Mouse (Mus musculus) lung, embryonic 16.5 days (tissue): Measurements from ENCODE around the gene Synm. TPM values are rescaled to one million over a fixed set of nuclear protein-coding genes. Genes with fewer than 3 reads are reported as not detected.

Source experiments
- ATAC-seq: fragments of 200-750 bp; cut with Nextera tagmentation; 2 replicates; pipeline ENCODE4 v1.8.0; 2017; ENCODE audit warnings: low read depth, mild to moderate bottlenecking, moderate library complexity
- H3K27ac ChIP-seq: fragments of 300-500 bp; sonication (generic); 2 replicates; pipeline ENCODE4 v1.5.1; 2014; ENCODE audit warnings: mild to moderate bottlenecking, control low read depth, low read length
- H3K27me3 ChIP-seq: fragments of 300-500 bp; sonication (generic); 2 replicates; pipeline ENCODE4 v1.6.1; 2014; ENCODE audit warnings: low read depth, low read length, mixed read lengths; ENCODE audit not compliant: control insufficient read depth, insufficient read depth
- H3K36me3 ChIP-seq: fragments of 300-500 bp; sonication (generic); 2 replicates; pipeline ENCODE4 v1.6.1; 2014; ENCODE audit warnings: low read length; ENCODE audit not compliant: control insufficient read depth, insufficient read depth
- H3K4me1 ChIP-seq: fragments of 300-500 bp; sonication (generic); replicated peaks from 2 replicates; pipeline ENCODE4 v1.6.1; 2014; ENCODE audit warnings: low read length, mixed read lengths; ENCODE audit not compliant: control insufficient read depth, insufficient read depth
- H3K4me2 ChIP-seq: fragments of 300-500 bp; sonication (generic); 2 replicates; pipeline ENCODE4 v1.6.1; 2014; ENCODE audit warnings: low read depth, low read length, control low read depth
- H3K4me3 ChIP-seq: fragments of 300-500 bp; sonication (generic); 2 replicates; pipeline ENCODE4 v1.5.1; 2014; ENCODE audit warnings: mild to moderate bottlenecking, low read length, control low read depth
- H3K9ac ChIP-seq: fragments of 300-500 bp; sonication (generic); 2 replicates; pipeline ENCODE4 v1.6.1; 2014; ENCODE audit warnings: low read length, control low read depth
- H3K9me3 ChIP-seq: fragments of 300-500 bp; sonication (generic); 2 replicates; pipeline ENCODE4 v1.6.1; 2016; ENCODE audit warnings: low read length; ENCODE audit not compliant: control insufficient read depth
- WGBS: fragments of 180-500 bp; shearing (Covaris S2); extraction: QIAGEN DNeasy Blood & Tissue Kit; methylation state at CpG from one replicate; pipeline ENCODE4 v1.1.7; 2014; 5-methylcytosine and 5-hydroxymethylcytosine counted together
- polyA plus RNA-seq: library from polyadenylated mRNA; unstranded; fragments of >200 nt; fragmentation: Nextera tagmentation; extraction: Ambion mirVana; gene quantifications from 2 replicates; pipeline ENCODE4 v1.2.1, GENCODE M21; 2015

Synm gene
- polyA plus RNA-seq, 1 experiment from 2014 or later: 12.9 TPM

DNA sequence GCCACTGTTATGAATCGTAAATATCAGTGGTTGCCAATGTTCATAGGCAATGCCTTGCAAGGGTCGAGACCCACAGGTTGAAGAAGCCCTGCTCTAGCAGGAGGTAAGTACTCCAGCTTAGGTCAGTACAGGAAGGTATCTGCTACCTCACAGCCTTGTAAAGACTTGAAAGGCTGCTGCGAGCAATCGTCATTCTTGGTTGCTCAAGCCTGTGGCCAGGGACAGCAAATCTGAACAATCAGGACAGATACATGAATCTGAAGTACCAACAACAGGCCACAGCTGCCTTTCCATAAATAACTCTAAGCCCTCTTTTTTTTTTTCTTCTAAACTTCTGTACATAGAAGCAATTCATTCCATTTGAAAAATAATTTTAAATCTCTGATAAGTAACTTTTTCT is 27.3 kb downstream of the Synm start:
- Histone ChIP-seq H3K4me3 (no peak overlapping the region), H3K9me3 (no peaks in the 10 kb centered on the region), H3K36me3 (peaks cover 5% of the 10 kb centered on the region; the same call in 1 of the 2 replicates), H3K4me1 (peaks cover 6% of the 10 kb centered on the region; the same call in 1 of the 2 replicates), H3K27me3 (no peaks in the 10 kb centered on the region), H3K9ac (no peak overlapping the region), H3K4me2 (no peak overlapping the region), H3K27ac (no peak overlapping the region)
- 0 out of 2 replicates have a peak, but pooled peaks have one; percentile 28 for ATAC-seq
- WGBS: 61% methylated on average over 4 of the region's 4 CpGs

DNA sequence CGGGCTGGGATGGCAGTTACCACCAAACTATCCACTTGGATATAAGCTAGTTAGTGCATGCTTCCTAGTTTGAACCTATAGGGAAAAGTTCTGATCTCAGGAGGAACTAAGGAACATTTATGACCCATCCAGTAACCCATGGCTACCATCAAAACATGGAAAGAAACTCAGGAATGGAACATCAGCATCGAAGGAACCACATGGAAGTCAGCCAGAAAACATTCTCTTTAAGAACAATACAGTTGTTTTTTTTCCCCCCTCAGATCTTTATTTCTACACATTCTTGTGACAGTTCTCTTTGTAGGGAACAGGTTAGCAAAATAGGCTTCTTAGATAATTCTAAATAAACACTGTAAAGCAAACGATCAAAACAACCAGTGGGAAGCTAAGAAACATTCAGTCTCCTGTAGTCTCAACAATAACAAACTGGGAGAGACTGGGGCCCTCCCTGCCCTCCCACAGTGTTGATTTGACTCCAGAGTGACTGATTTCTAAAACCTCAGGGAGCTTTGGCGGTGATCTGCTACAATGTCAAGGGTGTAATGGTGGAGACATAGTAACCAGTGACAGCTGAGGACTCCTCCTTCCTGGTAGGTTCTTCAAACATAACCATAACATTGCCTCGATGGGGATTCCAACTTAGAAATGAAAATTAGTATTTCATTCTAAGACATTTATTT is 29.0 kb downstream of the Synm start:
- Histone ChIP-seq H3K9me3 (no peaks in the 10 kb centered on the region), H3K9ac (no peak overlapping the region), H3K27ac (no peak overlapping the region), H3K4me2 (no peak overlapping the region), H3K4me3 (no peak overlapping the region), H3K4me1 (peaks cover 6% of the 10 kb centered on the region; the same call in 1 of the 2 replicates), H3K36me3 (peaks cover 8% of the 10 kb centered on the region), H3K27me3 (no peaks in the 10 kb centered on the region)
- no peak for ATAC-seq
- 40% methylated on average over 5 of the region's 5 CpGs for WGBS

DNA sequence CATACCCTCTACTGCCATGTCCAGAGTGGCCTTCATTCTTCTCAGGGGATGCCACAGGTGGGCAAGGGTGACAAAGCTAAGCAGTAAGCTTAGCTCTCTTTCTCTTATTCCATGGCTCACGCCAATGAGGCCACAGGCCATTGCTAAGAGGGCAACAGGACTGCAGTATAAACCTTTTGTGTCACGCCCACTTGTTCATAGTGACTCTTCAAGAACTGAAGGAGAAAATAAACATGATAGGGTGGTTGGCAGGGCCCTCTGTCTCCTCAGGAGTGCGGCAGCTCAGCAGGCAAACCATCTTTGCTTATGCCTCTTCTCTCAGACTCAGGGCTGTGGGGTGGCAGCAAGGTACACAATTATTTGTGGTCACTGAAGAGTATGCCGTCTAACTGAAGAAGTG is 30.7 kb downstream of the Synm start:
- H3K36me3 ChIP-seq: peaks cover 8% of the 10 kb centered on the region
- WGBS: 74% methylated on average over 4 of the region's 4 CpGs
- no peak overlapping the region for H3K4me3 ChIP-seq
- ATAC-seq: no peak
- no peak overlapping the region for H3K4me2 ChIP-seq
- H3K9ac ChIP-seq: no peak overlapping the region
- H3K4me1 ChIP-seq: peaks cover 6% of the 10 kb centered on the region; the same call in 1 of the 2 replicates
- no peak overlapping the region for H3K27ac ChIP-seq
- no peaks in the 10 kb centered on the region for H3K9me3 ChIP-seq
- H3K27me3 ChIP-seq: no peaks in the 10 kb centered on the region

GRCm38 (mm10) chr7:67728203-67728602 is 31.3 kb downstream of the Synm start:
- H3K27ac ChIP-seq: no peak overlapping the region
- 90% methylated on average over 4 of the region's 4 CpGs for WGBS
- no peaks in the 10 kb centered on the region for H3K9me3 ChIP-seq
- peaks cover 8% of the 10 kb centered on the region for H3K36me3 ChIP-seq
- no peak for ATAC-seq
- no peak overlapping the region for H3K9ac ChIP-seq
- no peak overlapping the region for H3K4me3 ChIP-seq
- H3K4me1 ChIP-seq: peaks cover 6% of the 10 kb centered on the region; the same call in 1 of the 2 replicates
- no peak overlapping the region for H3K4me2 ChIP-seq
- no peaks in the 10 kb centered on the region for H3K27me3 ChIP-seq

DNA sequence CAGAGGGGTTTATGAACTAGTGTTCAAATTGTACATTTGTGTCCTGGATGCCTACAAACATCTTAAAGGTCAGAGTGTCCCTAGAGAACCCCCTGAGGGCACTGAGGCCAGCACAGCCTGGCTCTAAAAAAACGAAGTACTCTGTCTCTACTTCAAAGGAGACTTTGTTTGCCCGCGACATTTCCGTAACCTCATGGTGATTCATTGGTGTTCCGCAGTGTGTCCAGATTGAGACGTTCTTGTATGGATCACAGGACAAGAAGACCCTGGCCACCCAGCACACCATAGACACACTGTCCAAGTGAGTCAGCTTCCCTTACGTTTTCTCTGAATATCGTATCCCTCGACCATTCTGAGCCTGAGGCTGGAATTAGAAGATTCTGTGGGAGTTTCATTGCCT is 34.5 kb downstream of the Synm start:
- no peak for ATAC-seq
- Histone ChIP-seq H3K27me3 (no peaks in the 10 kb centered on the region), H3K4me1 (no peaks in the 10 kb centered on the region; the same call in 1 of the 2 replicates), H3K9me3 (no peaks in the 10 kb centered on the region), H3K4me2 (no peak overlapping the region), H3K9ac (no peak overlapping the region), H3K27ac (no peak overlapping the region), H3K36me3 (peaks cover 8% of the 10 kb centered on the region), H3K4me3 (no peak overlapping the region)
- WGBS: 72% methylated on average over 9 of the region's 9 CpGs

DNA sequence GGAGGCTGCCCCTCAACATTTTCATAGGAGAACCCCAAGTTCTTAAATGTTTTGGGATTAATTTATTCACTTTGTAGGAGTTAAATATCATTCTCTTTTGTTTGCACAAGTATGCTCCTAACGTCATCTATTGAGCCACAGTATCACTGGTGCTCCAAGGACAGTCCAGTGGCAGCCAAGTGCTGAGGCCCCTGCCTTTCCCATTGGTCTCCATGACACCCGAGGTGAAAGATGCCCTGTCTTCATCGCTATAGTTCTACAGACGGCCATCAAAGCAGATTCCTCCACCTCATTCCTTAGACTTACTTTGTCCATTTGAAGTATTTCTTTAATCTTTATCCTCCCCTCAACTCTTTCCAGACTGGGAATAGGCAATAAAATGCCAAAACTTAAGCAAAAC is 35.0 kb downstream of the Synm start:
- H3K4me3 ChIP-seq: no peak overlapping the region
- 76% methylated on average over 4 of the region's 4 CpGs for WGBS

GRCm38 (mm10) chr7:67722163-67722562 is 37.4 kb downstream of the Synm start:
- H3K36me3 ChIP-seq: peaks cover 3% of the 10 kb centered on the region; the same call in 1 of the 2 replicates
- no peaks in the 10 kb centered on the region for H3K27me3 ChIP-seq
- no peak overlapping the region for H3K4me2 ChIP-seq
- H3K9ac ChIP-seq: no peak overlapping the region
- no peak overlapping the region for H3K4me3 ChIP-seq
- peaks cover 17% of the 10 kb centered on the region for H3K4me1 ChIP-seq
- ATAC-seq: no peak
- no peak overlapping the region for H3K27ac ChIP-seq
- whole genome bisulfite sequencing: 48% methylated on average over 2 of the region's 2 CpGs
- H3K9me3 ChIP-seq: no peaks in the 10 kb centered on the region

More for the DNA sequence above, 35.0 kb downstream of the Synm start:
- Histone ChIP-seq H3K27ac (no peak overlapping the region), H3K4me2 (no peak overlapping the region), H3K4me1 (peaks cover under 1% of the 10 kb centered on the region; the same call in 1 of the 2 replicates), H3K36me3 (peaks cover 8% of the 10 kb centered on the region), H3K9me3 (no peaks in the 10 kb centered on the region), H3K9ac (no peak overlapping the region), H3K27me3 (no peaks in the 10 kb centered on the region)
- ATAC-seq: no peak

DNA sequence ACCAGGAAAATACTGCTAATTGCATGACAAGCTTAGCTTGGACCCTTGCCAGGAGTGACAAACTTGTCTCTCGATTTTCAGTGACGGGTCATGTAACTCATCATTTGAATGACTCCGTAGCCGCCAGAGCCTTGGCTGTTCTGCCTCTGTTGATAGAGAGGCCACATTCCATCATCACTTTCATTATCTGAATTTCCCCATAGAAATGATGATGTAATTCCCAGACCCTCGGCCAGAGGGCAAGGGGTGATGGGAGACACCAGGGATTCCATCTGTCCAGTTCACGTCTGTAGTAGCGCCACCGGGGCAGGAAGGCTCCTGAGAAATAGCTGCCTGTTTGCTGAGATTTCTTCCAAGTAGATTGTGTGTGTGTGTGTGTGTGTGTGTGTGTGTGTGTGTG is 40.7 kb downstream of the Synm start:
- peak; percentile 44; the same call in 1 of the 2 replicates for ATAC-seq
- WGBS: 41% methylated on average over 8 of the region's 8 CpGs
- peaks cover 43% of the 10 kb centered on the region for H3K4me1 ChIP-seq

DNA sequence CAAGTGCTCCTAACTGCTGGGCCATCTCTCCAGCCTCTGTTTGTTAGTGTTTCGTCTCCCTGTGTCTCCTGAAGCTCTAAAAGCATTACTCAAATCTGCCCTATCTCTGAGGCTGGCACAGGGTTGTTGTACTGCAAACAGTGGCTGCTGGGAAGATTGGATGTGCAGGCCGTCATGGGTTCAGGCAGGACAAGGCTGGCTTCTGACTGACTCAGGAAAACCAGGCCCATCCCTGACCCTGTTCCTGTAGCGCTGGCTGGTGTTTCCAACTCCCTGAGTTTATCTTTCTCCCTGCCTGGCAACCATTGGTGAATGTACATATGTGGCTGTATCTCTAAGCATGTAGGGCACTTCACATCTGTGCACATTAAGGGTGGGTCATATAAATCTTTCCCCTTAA is 42.0 kb downstream of the Synm start:
- no peak for ATAC-seq
- 67% methylated on average over 3 of the region's 3 CpGs for whole genome bisulfite sequencing
- Histone ChIP-seq H3K27ac (no peak overlapping the region), H3K4me2 (no peak overlapping the region), H3K4me3 (no peak overlapping the region), H3K36me3 (peaks cover 7% of the 10 kb centered on the region; the same call in 1 of the 2 replicates), H3K9me3 (peaks cover 4% of the 10 kb centered on the region; the same call in 1 of the 2 replicates), H3K9ac (no peak overlapping the region), H3K4me1 (peaks cover 44% of the 10 kb centered on the region), H3K27me3 (no peaks in the 10 kb centered on the region)

More for the DNA sequence above, 40.7 kb downstream of the Synm start:
- Histone ChIP-seq H3K4me2 (no peak overlapping the region), H3K4me3 (no peak overlapping the region), H3K9me3 (no peaks in the 10 kb centered on the region), H3K27me3 (no peaks in the 10 kb centered on the region), H3K36me3 (no peaks in the 10 kb centered on the region), H3K9ac (no peak overlapping the region), H3K27ac (no peak overlapping the region)
